Mouse (Mus musculus): Measurements from ENCODE around the gene Mxd3.

- TF ChIP-seq CTCF (IDR thresholded peaks at IDR 0.05) = peak; percentile 60
- TF ChIP-seq EP300 (IDR thresholded peaks at IDR 0.05) = no peak
Measured at GRCm38 (mm10) chr13:55322130-55322825, 7.3 kb downstream of the Mxd3 start.

Measured in lung, postnatal 0 days (tissue).